Mouse (Mus musculus) duodenum, adult 2 months (tissue): ENCODE results near the gene Acat1. TPM values are rescaled to one million over a fixed set of nuclear protein-coding genes. Genes with fewer than 3 reads are reported as not detected.

Source experiments
- polyA plus RNA-seq: library from polyadenylated mRNA; depleted of rRNA; stranded (reverse); fragments of >200 nt; gene quantifications from 2 replicates; pipeline ENCODE4 v1.2.3, GENCODE M21; 2012; ENCODE audit warnings: low replicate concordance; rRNA removed

Acat1 gene
- 15.3 and 16.1 TPM in 2 replicates for polyA plus RNA-seq

GRCm38 (mm10) chr9:53609968-53610781 lies at the start of gene Acat1:
Gene Acat1, minus strand, starts transcription at chr9:53610382.

DNA sequence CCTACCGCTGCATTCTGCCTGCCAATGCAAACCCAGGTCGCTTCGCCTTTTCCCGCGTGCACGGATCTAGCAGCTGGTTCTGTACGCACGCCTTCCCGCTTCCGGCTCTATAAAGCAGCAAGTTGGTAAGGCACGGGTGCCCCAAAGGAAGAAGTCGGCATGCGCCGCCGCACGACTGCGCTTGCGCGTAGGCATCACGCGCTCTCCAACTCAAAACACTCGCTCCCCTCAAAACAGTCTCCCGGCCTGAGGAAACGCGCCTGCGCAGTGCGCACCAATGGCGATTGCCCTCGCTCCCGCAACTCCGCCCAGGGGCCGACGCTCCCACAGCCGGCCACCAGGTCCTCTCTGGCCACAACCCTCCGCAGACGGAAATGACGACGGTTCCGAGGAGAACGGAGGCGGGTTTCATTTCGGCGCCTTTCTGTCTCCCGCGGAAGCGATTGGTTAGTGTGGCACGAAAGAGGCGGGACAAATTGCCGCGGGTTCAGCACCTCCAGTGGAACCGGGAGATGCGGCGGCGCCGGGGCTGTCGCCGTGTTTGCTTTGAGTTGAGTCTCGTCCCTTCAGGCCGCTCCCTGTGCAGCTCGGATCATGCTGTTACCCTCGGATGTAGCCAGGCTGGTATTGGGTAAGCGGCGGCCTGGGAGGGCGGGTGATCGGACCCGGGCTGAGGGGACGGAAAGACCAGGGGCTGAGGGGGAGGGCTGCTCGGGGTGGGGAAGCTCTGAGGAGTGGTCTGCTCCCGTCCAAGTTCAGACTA lies 73.4 kb downstream of the Acat1 start, which contains the start of the genes Atm and Npat:
Atm (minus strand) TSS at position 183 of the 763 bp plus-strand sequence.
Npat (plus strand) TSS at position 490 of the 763 bp plus-strand sequence.

Other genes with a start within 250 kb of the Acat1 start
- 3.6 and 3.9 TPM in 2 replicates for gene Kdelc2, start 226.4 kb downstream of the Acat1 start, polyA plus RNA-seq
- 0.97 TPM in 1 of 2 replicates, not detected in the other for gene 4930550C14Rik, start 208.1 kb downstream of the Acat1 start, polyA plus RNA-seq
- gene Atm, start 73.6 kb downstream of the Acat1 start, polyA plus RNA-seq = 0.01 and 0.21 TPM in 2 replicates
- 0.12 and 0.42 TPM in 2 replicates for gene Npat, start 73.3 kb downstream of the Acat1 start, polyA plus RNA-seq
- 0.98 and 2.2 TPM in 2 replicates for gene Cul5, start 59.6 kb upstream of the Acat1 start, polyA plus RNA-seq
- 0.04 TPM in 1 of 2 replicates, not detected in the other for gene Rab39, start 95.8 kb upstream of the Acat1 start, polyA plus RNA-seq
- 27.9 and 29.0 TPM in 2 replicates for gene Slc35f2, start 161.2 kb upstream of the Acat1 start, polyA plus RNA-seq
- gene Sln, start 239.8 kb upstream of the Acat1 start, polyA plus RNA-seq = 0.14 TPM in 1 of 2 replicates, not detected in the other